Mouse (Mus musculus) activated CD4-positive, CD25-positive, alpha-beta regulatory T cell (primary cell): Measurements from ENCODE around the gene Itgb2. TPM values are rescaled to one million over a fixed set of nuclear protein-coding genes. Genes with fewer than 3 reads are reported as not detected.

ENCODE experiments used
- polyA plus RNA-seq, 2 experiments: library from polyadenylated mRNA; unstranded; fragments of 100-300 nt; shearing (Covaris generic); gene quantifications; one replicate each; pipeline ENCODE4 v1.2.1; 2017

Itgb2 gene
- polyA plus RNA-seq, result 100 to 1,000 TPM; 393 to 587 TPM

GRCm38 (mm10) chr10:77530140-77530539 lies at the start of gene Itgb2:
Gene Itgb2 (plus strand): TSS chr10:77530252.

DNA sequence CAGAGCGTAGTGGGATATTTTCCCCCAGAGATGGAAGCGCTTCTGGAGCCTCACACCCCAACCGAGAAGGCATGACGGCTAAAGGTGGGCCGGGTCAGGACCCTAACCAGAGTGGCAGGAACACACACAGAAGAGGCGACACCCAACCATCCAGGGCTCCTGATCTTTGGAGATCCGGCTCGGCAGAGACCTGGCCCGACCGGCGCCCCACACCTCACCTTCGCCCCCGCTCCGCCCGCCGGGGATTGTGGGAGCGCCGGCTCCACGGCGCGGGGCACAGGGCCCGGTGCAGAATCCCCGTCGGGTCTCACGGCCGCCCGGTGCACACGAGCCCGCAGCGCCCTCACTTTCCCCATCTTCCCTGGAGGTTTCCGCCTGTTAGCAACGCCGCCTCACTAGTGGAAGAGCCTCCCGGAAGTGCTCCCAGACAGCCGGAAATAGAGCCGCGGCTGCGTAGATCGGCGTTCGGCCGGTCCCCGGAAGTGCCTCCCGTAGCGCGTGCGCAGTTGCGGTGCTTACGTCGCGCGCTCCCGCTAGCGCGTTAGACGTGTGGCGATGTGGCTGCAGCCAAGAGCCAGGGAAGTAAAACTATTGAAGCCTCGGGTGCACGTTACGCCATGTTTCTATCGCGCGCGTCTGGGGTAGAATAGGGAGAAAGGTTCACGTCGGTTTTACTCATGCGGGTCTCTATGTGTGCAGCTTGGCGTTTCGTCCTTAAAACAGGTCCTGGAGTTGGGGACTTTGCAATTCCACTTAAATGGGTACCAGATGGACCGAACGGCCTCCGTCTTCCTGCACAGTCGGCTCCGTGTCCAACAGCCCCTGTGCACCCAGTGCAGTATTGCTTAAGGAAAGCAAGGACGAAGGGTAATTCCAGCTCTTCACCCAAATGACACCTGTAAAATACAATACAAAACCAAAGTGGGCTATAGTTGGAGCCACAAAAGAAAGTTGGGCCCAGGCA lies 14.4 kb upstream of the Itgb2 start, which contains the start of gene Fam207a:
Gene Fam207a, minus strand, starts transcription at position 401 of the 964 bp plus-strand sequence.

GRCm38 (mm10) chr10:77581408-77582284 lies 51.6 kb downstream of the Itgb2 start, which contains the start of gene Pttg1ip:
Gene Pttg1ip (plus strand): TSS chr10:77581720.

GRCm38 (mm10) chr10:77605908-77606826 lies 76.1 kb downstream of the Itgb2 start, which contains the start of the genes Sumo3 and Gm49325:
Gene Sumo3 (plus strand): TSS chr10:77606097.
Gene Gm49325 (plus strand): TSS chr10:77606197.

Other genes with a start within 250 kb of the Itgb2 start
- gene Adarb1, start 112.0 kb upstream of the Itgb2 start, polyA plus RNA-seq, result 1 to 10 TPM; 1.4 to 1.6 TPM
- 10 to 100 TPM; 49.3 to 61.8 TPM for gene Fam207a, start 14.5 kb upstream of the Itgb2 start, polyA plus RNA-seq
- gene Pttg1ip, start 51.5 kb downstream of the Itgb2 start, polyA plus RNA-seq, result 10 to 100 TPM; 80.5 to 89.8 TPM
- gene Sumo3, start 75.8 kb downstream of the Itgb2 start, polyA plus RNA-seq, result 100 to 1,000 TPM; 101 to 149 TPM
- not detected for gene Gm49325, start 75.9 kb downstream of the Itgb2 start, polyA plus RNA-seq
- 10 to 100 TPM; 44.2 to 47.5 TPM for gene Ube2g2, start 92.0 kb downstream of the Itgb2 start, polyA plus RNA-seq
- gene Tspear, start 156.3 kb downstream of the Itgb2 start, polyA plus RNA-seq, result under 1 TPM; 0.29 to 0.33 TPM
- gene Gm19402, start 160.5 kb downstream of the Itgb2 start, polyA plus RNA-seq, result not detected
- gene Gm9508, start 167.0 kb downstream of the Itgb2 start, polyA plus RNA-seq, result not detected
- gene Gm10272, start 176.4 kb downstream of the Itgb2 start, polyA plus RNA-seq, result not detected
- gene Gm10024, start 181.2 kb downstream of the Itgb2 start, polyA plus RNA-seq, result under 1 TPM in 1 of 2 experiments, not detected in 1; 0.65 TPM
- gene Gm10142, start 185.6 kb downstream of the Itgb2 start, polyA plus RNA-seq, result not detected
- gene Krtap12-1, start 190.3 kb downstream of the Itgb2 start, polyA plus RNA-seq, result not detected
- gene Gm10100, start 196.2 kb downstream of the Itgb2 start, polyA plus RNA-seq, result not detected
- gene Gm18596, start 212.4 kb downstream of the Itgb2 start, polyA plus RNA-seq, result not detected
- gene Gm9736, start 221.1 kb downstream of the Itgb2 start, polyA plus RNA-seq, result not detected
- gene Gm3233, start 229.4 kb downstream of the Itgb2 start, polyA plus RNA-seq, result not detected
- not detected for gene Gm3238, start 241.1 kb downstream of the Itgb2 start, polyA plus RNA-seq
- not detected for gene Gm7138, start 246.7 kb downstream of the Itgb2 start, polyA plus RNA-seq